Comparison of ENCODE assay signal across 24 mouse cellular contexts in genomic region chr6:128581508-128581907, GRCm38 (mm10). TPM values are rescaled to one million over a fixed set of nuclear protein-coding genes. Genes with fewer than 3 reads are reported as not detected.
DNase-seq lines count a peak whose midpoint lies in the region; ATAC-seq lines count a peak whose summit lies in the region.
"Had no signal": no experiment of that assay in that cellular context is flagged by ENCODE, and none has a peak within 500 bp of the region (broad histone marks: within the 10 kb centered on the region; RNA-seq: fewer than 3 reads in every experiment).

Gene A2ml1, minus strand, starts transcription at chr6:128581608.

- no peak within 1 kb of the TSS for H3K4me3 ChIP-seq in liver, embryonic 16.5 days (ENCODE audit: low read depth, low read length)
- H3K4me3 ChIP-seq: intestine, embryonic 15.5 days; limb, embryonic 12.5 days had no signal

- H3K27me3 ChIP-seq in liver, embryonic 16.5 days (ENCODE audit: control insufficient read depth, insufficient read depth, low read depth, low read length) = no peaks in the 10 kb centered on the region
- H3K27me3 ChIP-seq: intestine, embryonic 15.5 days; limb, embryonic 12.5 days had no signal

- no peaks in the 10 kb centered on the region for H3K4me1 ChIP-seq in liver, embryonic 16.5 days (ENCODE audit: control insufficient read depth, low read depth, low read length)
- H3K4me1 ChIP-seq: limb, embryonic 12.5 days had no signal

- no peaks in the 10 kb centered on the region for H3K9me3 ChIP-seq in liver, embryonic 16.5 days (replicated peaks; ENCODE audit: control insufficient read depth, low read length)
- H3K9me3 ChIP-seq: intestine, embryonic 15.5 days; limb, embryonic 12.5 days had no signal

- WGBS in liver, embryonic 16.5 days (ENCODE audit: insufficient replicate concordance) = 49% methylated on average over 11 of the region's 11 CpGs

- no peak for ATAC-seq in liver, embryonic 16.5 days (ENCODE audit: low read depth)
- ATAC-seq: intestine, embryonic 15.5 days; midbrain, embryonic 16.5 days had no signal

- H3K27ac ChIP-seq in liver, embryonic 16.5 days (ENCODE audit: low read length) = no peak within 1 kb of the TSS
- H3K27ac ChIP-seq: hindbrain, embryonic 14.5 days; intestine, embryonic 15.5 days; limb, embryonic 12.5 days had no signal

- H3K4me2 ChIP-seq in liver, embryonic 16.5 days (ENCODE audit: low read depth, low read length) = no peak within 1 kb of the TSS
- H3K4me2 ChIP-seq: hindbrain, embryonic 14.5 days; intestine, embryonic 15.5 days; limb, embryonic 12.5 days had no signal

- no peak for DNase-seq in frontal cortex, adult 2 months (ENCODE audit: extremely low spot score in 1 of 2, low spot score in 1 of 2)
- no peak for DNase-seq in frontal cortex, postnatal 25 days (ENCODE audit: low spot score in 2 of 2)
- DNase-seq in layer of hippocampus, postnatal 25 days (ENCODE audit: extremely low spot score in 1 of 2, low spot score in 1 of 2) = no peak
- no peak for DNase-seq in layer of hippocampus, adult 9-10 months (ENCODE audit: low spot score)
- DNase-seq in liver = no peak
- no peak for DNase-seq in natural killer cell, adult 2 months (ENCODE audit: low spot score in 2 of 2)
- DNase-seq: adrenal gland, postnatal 14 days; cerebellum, postnatal 10 days; heart, adult 18-20 months; heart, postnatal 36 days; lung, adult 2 months; lung, postnatal 4 days; right cerebral cortex, postnatal 14 days; spleen, adult 18-20 months; thymus, postnatal 36 days had no signal

- H3K36me3 ChIP-seq in liver, embryonic 16.5 days (ENCODE audit: control insufficient read depth, insufficient read depth) = no peaks in the 10 kb centered on the region
- H3K36me3 ChIP-seq: G1E; intestine, embryonic 15.5 days; limb, embryonic 12.5 days had no signal

- H3K9ac ChIP-seq in liver, embryonic 16.5 days (ENCODE audit: low read depth, low read length) = no peak within 1 kb of the TSS
- H3K9ac ChIP-seq: hindbrain, embryonic 14.5 days; intestine, embryonic 15.5 days; limb, embryonic 12.5 days had no signal

RNA-seq across cellular contexts. Expression of gene A2ml1, which starts in this region (rescaled TPM):
- 16.5 and 18.7 TPM in 2 replicates for polyA plus RNA-seq in frontal cortex, adult 2 months (2012; rRNA removed)
- 10 to 100 TPM; 11.1 to 14.6 TPM for total RNA-seq in layer of hippocampus, postnatal 25 days (2021)
- 47.2 and 49.7 TPM in 2 replicates for polyA plus RNA-seq in liver, embryonic 16.5 days (2015; fragmentation: Nextera tagmentation; extraction: Ambion mirVana)
- total RNA-seq: gastrocnemius, adult 8-10 months; heart, postnatal 36 days; neutrophil, adult 5-6 weeks had no signal
- polyA plus RNA-seq: forebrain, embryonic 11.5 days; G1E; limb, embryonic 12.5 days had no signal
